Mouse (Mus musculus) heart, postnatal 0 days (tissue): ENCODE results near the gene Apoa1. TPM values are rescaled to one million over a fixed set of nuclear protein-coding genes. Genes with fewer than 3 reads are reported as not detected.
A peak's percentile ranks its signal among the peaks of the same experiment; 100 is the strongest.

Experiments
- ATAC-seq: fragments of 200-750 bp; cut with Nextera tagmentation; 2 replicates; pipeline ENCODE4 v1.8.0; 2017; ENCODE audit warnings: low read depth, moderate number of reproducible peaks, moderate library complexity; ENCODE audit not compliant: insufficient read depth
- DNase-seq: peaks from one replicate; pipeline ENCODE4 v3.0.0-alpha.2; 2016; ENCODE audit warnings: low spot score
- H3K27ac ChIP-seq: fragments of 300-500 bp; sonication (generic); 2 replicates; pipeline ENCODE4 v1.5.1; 2014; ENCODE audit warnings: low read depth, mild to moderate bottlenecking
- H3K27me3 ChIP-seq: fragments of 300-500 bp; sonication (generic); 2 replicates; pipeline ENCODE4 v1.6.1; 2014; ENCODE audit warnings: low read length, mixed read lengths; ENCODE audit not compliant: control insufficient read depth, insufficient read depth
- H3K36me3 ChIP-seq: fragments of 300-500 bp; sonication (generic); replicated peaks from 2 replicates; pipeline ENCODE4 v1.6.1; 2014; ENCODE audit warnings: low read length, mixed read lengths; ENCODE audit not compliant: control insufficient read depth, insufficient read depth
- H3K4me1 ChIP-seq: fragments of 300-500 bp; sonication (generic); 2 replicates; pipeline ENCODE4 v1.6.1; 2014; ENCODE audit warnings: antibody characterized with exemption; ENCODE audit not compliant: control insufficient read depth, insufficient read depth
- H3K4me2 ChIP-seq: fragments of 300-500 bp; sonication (generic); 2 replicates; pipeline ENCODE4 v1.6.1; 2014; ENCODE audit warnings: low read depth, mild to moderate bottlenecking, low read length, moderate library complexity
- H3K4me3 ChIP-seq: fragments of 300-500 bp; sonication (generic); 2 replicates; pipeline ENCODE4 v1.5.1; 2014; ENCODE audit warnings: low read depth, low read length
- H3K9ac ChIP-seq: fragments of 300-500 bp; sonication (generic); replicated peaks from 2 replicates; pipeline ENCODE4 v1.6.1; 2014; ENCODE audit warnings: low read depth, low read length, mixed read lengths
- H3K9me3 ChIP-seq: fragments of 300-500 bp; sonication (generic); replicated peaks from 2 replicates; pipeline ENCODE4 v1.6.1; 2016; ENCODE audit warnings: low read length; ENCODE audit not compliant: control insufficient read depth
- CTCF ChIP-seq: IDR thresholded peaks from 2 replicates; pipeline ENCODE4 v1.5.1; 2016; ENCODE audit warnings: antibody characterized with exemption, control low read depth, low read depth
- EP300 ChIP-seq: IDR thresholded peaks from 2 replicates; pipeline ENCODE4 v1.6.1; 2016; ENCODE audit warnings: antibody characterized with exemption, low read depth
- WGBS: fragments of 180-500 bp; shearing (Covaris S2); extraction: QIAGEN DNeasy Blood & Tissue Kit; methylation state at CpG from one replicate; pipeline ENCODE4 v1.1.7; 2014; 5-methylcytosine and 5-hydroxymethylcytosine counted together
- polyA plus RNA-seq: library from polyadenylated mRNA; unstranded; fragments of >200 nt; fragmentation: Nextera tagmentation; extraction: Ambion mirVana; gene quantifications from 2 replicates; pipeline ENCODE4 v1.2.1, GENCODE M21; 2015
- total RNA-seq: library from RNA; depleted of rRNA; stranded (reverse); fragments of >200 nt; gene quantifications from 2 replicates; pipeline ENCODE4 v1.2.3, GENCODE M21; 2014; ENCODE audit warnings: low replicate concordance

The Apoa1 gene
- total and polyA plus RNA-seq, 2 experiments from 2014 or later: 1.8 TPM; not detected in 1

- Histone ChIP-seq H3K4me3 (no peak overlapping the region), H3K4me2 (no peak overlapping the region), H3K36me3 (peaks cover 32% of the 10 kb centered on the region), H3K27me3 (no peaks in the 10 kb centered on the region), H3K27ac (no peak overlapping the region), H3K4me1 (peaks cover 35% of the 10 kb centered on the region), H3K9me3 (no peaks in the 10 kb centered on the region), H3K9ac (no peak overlapping the region)
- WGBS: 65% methylated on average over 9 of the region's 9 CpGs
- ATAC-seq: no peak
- no peak for DNase-seq
- no peak for TF ChIP-seq EP300
- no peak for TF ChIP-seq CTCF
Observed at GRCm38 (mm10) chr9:46194809-46195208, 33.6 kb upstream of the Apoa1 start.

- peak overlapping the region; percentile 12; the same call in 1 of the 2 replicates for H3K9ac ChIP-seq
- DNase-seq (peak; percentile 93), ATAC-seq (peak; percentile 88)
- H3K4me3 ChIP-seq: no peak overlapping the region
- peaks cover 43% of the 10 kb centered on the region for H3K36me3 ChIP-seq
- no peaks in the 10 kb centered on the region for H3K9me3 ChIP-seq
- peak overlapping the region; percentile 94 for H3K27ac ChIP-seq
- H3K4me2 ChIP-seq: peak overlapping the region; percentile 31
- 7% methylated on average over 12 of the region's 12 CpGs for WGBS
- no peak for TF ChIP-seq CTCF
- TF ChIP-seq EP300: peak; percentile 84
- H3K27me3 ChIP-seq: no peaks in the 10 kb centered on the region
- H3K4me1 ChIP-seq: peaks cover 29% of the 10 kb centered on the region
Observed at GRCm38 (mm10) chr9:46196699-46197169, 31.6 kb upstream of the Apoa1 start.

GRCm38 (mm10) chr9:46198461-46198860, 29.9 kb upstream of the Apoa1 start:
- no peaks in the 10 kb centered on the region for H3K9me3 ChIP-seq
- no peak overlapping the region for H3K4me2 ChIP-seq
- ATAC-seq: peak; percentile 37
- H3K9ac ChIP-seq: no peak overlapping the region
- no peak overlapping the region for H3K4me3 ChIP-seq
- WGBS: 21% methylated on average over 9 of the region's 9 CpGs
- H3K4me1 ChIP-seq: peaks cover 29% of the 10 kb centered on the region
- no peaks in the 10 kb centered on the region for H3K27me3 ChIP-seq
- H3K36me3 ChIP-seq: peaks cover 59% of the 10 kb centered on the region
- DNase-seq: peak; percentile 76
- peak overlapping the region; percentile 94 for H3K27ac ChIP-seq
- no peak for TF ChIP-seq CTCF
- no peak for TF ChIP-seq EP300

GRCm38 (mm10) chr9:46198936-46199335, 29.4 kb upstream of the Apoa1 start:
- H3K4me1 ChIP-seq: peaks cover 29% of the 10 kb centered on the region
- no peaks in the 10 kb centered on the region for H3K9me3 ChIP-seq
- no peak overlapping the region for H3K4me2 ChIP-seq
- ATAC-seq (no peak), DNase-seq (no peak)
- H3K36me3 ChIP-seq: peaks cover 63% of the 10 kb centered on the region
- TF ChIP-seq CTCF (no peak), EP300 (no peak)
- no peaks in the 10 kb centered on the region for H3K27me3 ChIP-seq
- WGBS: 46% methylated on average over 7 of the region's 7 CpGs
- peak overlapping the region; percentile 94 for H3K27ac ChIP-seq
- H3K4me3 ChIP-seq: no peak overlapping the region
- H3K9ac ChIP-seq: no peak overlapping the region

GRCm38 (mm10) chr9:46199609-46200008, 28.8 kb upstream of the Apoa1 start:
- H3K27ac ChIP-seq: peak overlapping the region; percentile 11; the same call in 1 of the 2 replicates
- H3K9ac ChIP-seq: no peak overlapping the region
- H3K4me3 ChIP-seq: no peak overlapping the region
- ATAC-seq: no peak
- TF ChIP-seq EP300: no peak
- no peak for TF ChIP-seq CTCF
- peaks cover 64% of the 10 kb centered on the region for H3K36me3 ChIP-seq
- no peak for DNase-seq
- H3K4me1 ChIP-seq: peaks cover 29% of the 10 kb centered on the region
- H3K9me3 ChIP-seq: no peaks in the 10 kb centered on the region
- no peak overlapping the region for H3K4me2 ChIP-seq
- 56% methylated on average over 2 of the region's 2 CpGs for WGBS
- no peaks in the 10 kb centered on the region for H3K27me3 ChIP-seq

GRCm38 (mm10) chr9:46206834-46207500, 21.4 kb upstream of the Apoa1 start:
- TF ChIP-seq EP300: no peak
- no peak for TF ChIP-seq CTCF
- ATAC-seq: no peak; the same call in 1 of the 2 replicates
- Histone ChIP-seq H3K36me3 (peaks cover 97% of the 10 kb centered on the region), H3K4me2 (no peak overlapping the region), H3K9me3 (no peaks in the 10 kb centered on the region), H3K27ac (no peak overlapping the region), H3K9ac (no peak overlapping the region), H3K4me3 (no peak overlapping the region), H3K27me3 (no peaks in the 10 kb centered on the region), H3K4me1 (no peaks in the 10 kb centered on the region)
- DNase-seq: no peak
- 51% methylated on average over 10 of the region's 10 CpGs for WGBS
